Mouse (Mus musculus) lung, embryonic 15.5 days (tissue): ENCODE measurements around the gene Ntrk3. TPM values are rescaled to one million over a fixed set of nuclear protein-coding genes. Genes with fewer than 3 reads are reported as not detected.

Experiments used
- ATAC-seq: fragments of 200-750 bp; cut with Nextera tagmentation; 2 replicates; pipeline ENCODE4 v1.8.0; 2017; ENCODE audit warnings: moderate number of reproducible peaks, borderline replicate concordance; ENCODE audit not compliant: low FRiP score, low TSS enrichment; ENCODE audit errors: extremely low read depth
- H3K27ac ChIP-seq: fragments of 300-500 bp; sonication (generic); 2 replicates; pipeline ENCODE4 v1.5.1; 2015; ENCODE audit warnings: moderate library complexity, mild to moderate bottlenecking, inconsistent platforms
- H3K27me3 ChIP-seq: fragments of 300-500 bp; sonication (generic); 2 replicates; pipeline ENCODE4 v1.6.1; 2015; ENCODE audit warnings: inconsistent platforms
- H3K36me3 ChIP-seq: fragments of 300-500 bp; sonication (generic); 2 replicates; pipeline ENCODE4 v1.6.1; 2015; ENCODE audit warnings: inconsistent platforms
- H3K4me1 ChIP-seq: fragments of 300-500 bp; sonication (generic); 2 replicates; pipeline ENCODE4 v1.6.1; 2015; ENCODE audit warnings: inconsistent platforms
- H3K4me2 ChIP-seq: fragments of 300-500 bp; sonication (generic); 2 replicates; pipeline ENCODE4 v1.6.1; 2015; ENCODE audit warnings: inconsistent platforms, mild to moderate bottlenecking, moderate library complexity
- H3K4me3 ChIP-seq: fragments of 300-500 bp; sonication (generic); 2 replicates; pipeline ENCODE4 v1.5.1; 2015; ENCODE audit warnings: mild to moderate bottlenecking, inconsistent platforms
- H3K9ac ChIP-seq: fragments of 300-500 bp; sonication (generic); 2 replicates; pipeline ENCODE4 v1.6.1; 2015; ENCODE audit warnings: inconsistent platforms
- H3K9me3 ChIP-seq: fragments of 300-500 bp; sonication (generic); 2 replicates; pipeline ENCODE4 v1.6.1; 2016; ENCODE audit warnings: inconsistent platforms
- WGBS: fragments of 180-500 bp; shearing (Covaris S2); methylation state at CpG from one replicate; pipeline ENCODE4 v1.1.7; 2015; 5-methylcytosine and 5-hydroxymethylcytosine counted together
- polyA plus RNA-seq: library from polyadenylated mRNA; unstranded; fragments of >200 nt; fragmentation: Nextera tagmentation; extraction: Ambion mirVana; gene quantifications from 2 replicates; pipeline ENCODE4 v1.2.1, GENCODE M21; 2015

The Ntrk3 gene
- polyA plus RNA-seq, 1 experiment from 2014 or later = 1.1 TPM

DNA sequence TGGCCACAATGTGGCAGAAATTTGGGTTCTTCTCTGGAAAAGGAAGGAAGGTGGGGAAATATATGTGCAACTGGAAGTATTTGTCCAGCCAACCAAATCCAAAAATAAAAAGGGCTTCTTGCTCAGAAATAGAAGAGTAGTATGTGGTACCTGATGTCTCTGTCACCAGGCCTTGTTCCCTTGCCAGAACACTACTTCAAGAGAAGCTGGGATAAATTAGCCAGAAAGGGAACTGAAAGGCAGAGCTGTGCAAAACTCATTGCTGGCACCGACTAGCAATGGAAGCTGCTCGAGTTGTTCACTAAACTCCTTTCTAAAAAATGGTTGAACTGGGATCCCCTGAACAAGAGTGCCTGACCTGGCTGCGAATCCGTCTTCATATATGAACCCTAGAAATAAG, 337.6 kb downstream of the Ntrk3 start:
- 87% methylated on average over 4 of the region's 4 CpGs for WGBS
- ATAC-seq = no peak
- no peak overlapping the region for H3K9ac ChIP-seq
- no peak overlapping the region for H3K4me2 ChIP-seq
- no peaks in the 10 kb centered on the region for H3K36me3 ChIP-seq
- no peaks in the 10 kb centered on the region for H3K4me1 ChIP-seq
- H3K9me3 ChIP-seq = no peaks in the 10 kb centered on the region
- H3K4me3 ChIP-seq = no peak overlapping the region
- no peaks in the 10 kb centered on the region for H3K27me3 ChIP-seq
- H3K27ac ChIP-seq = no peak overlapping the region

- Histone ChIP-seq H3K27ac (no peak overlapping the region), H3K4me1 (no peaks in the 10 kb centered on the region), H3K4me3 (no peak overlapping the region), H3K36me3 (no peaks in the 10 kb centered on the region), H3K27me3 (no peaks in the 10 kb centered on the region), H3K9me3 (no peaks in the 10 kb centered on the region), H3K9ac (no peak overlapping the region), H3K4me2 (no peak overlapping the region)
- no peak for ATAC-seq
Measured at GRCm38 (mm10) chr7:78398377-78398776, 339.4 kb downstream of the Ntrk3 start.

- no peak for ATAC-seq
- H3K9me3 ChIP-seq = no peaks in the 10 kb centered on the region
- no peak overlapping the region for H3K9ac ChIP-seq
- H3K4me3 ChIP-seq = no peak overlapping the region
- 61% methylated on average over 4 of the region's 4 CpGs for WGBS
- H3K4me2 ChIP-seq = no peak overlapping the region
- no peaks in the 10 kb centered on the region for H3K4me1 ChIP-seq
- H3K27me3 ChIP-seq = no peaks in the 10 kb centered on the region
- H3K36me3 ChIP-seq = no peaks in the 10 kb centered on the region
- H3K27ac ChIP-seq = no peak overlapping the region
Measured at GRCm38 (mm10) chr7:78397215-78397614, 340.6 kb downstream of the Ntrk3 start.

- Histone ChIP-seq H3K27me3 (no peaks in the 10 kb centered on the region), H3K4me2 (no peak overlapping the region), H3K36me3 (no peaks in the 10 kb centered on the region), H3K9ac (no peak overlapping the region), H3K9me3 (no peaks in the 10 kb centered on the region), H3K27ac (no peak overlapping the region), H3K4me1 (no peaks in the 10 kb centered on the region), H3K4me3 (no peak overlapping the region)
- 92% methylated on average over 3 of the region's 3 CpGs for WGBS
- ATAC-seq = no peak
Measured at GRCm38 (mm10) chr7:78390019-78390418, 347.8 kb downstream of the Ntrk3 start.

GRCm38 (mm10) chr7:78388101-78388500, 349.7 kb downstream of the Ntrk3 start:
- no peaks in the 10 kb centered on the region for H3K4me1 ChIP-seq
- no peaks in the 10 kb centered on the region for H3K36me3 ChIP-seq
- no peaks in the 10 kb centered on the region for H3K9me3 ChIP-seq
- no peaks in the 10 kb centered on the region for H3K27me3 ChIP-seq
- H3K9ac ChIP-seq = no peak overlapping the region
- no peak overlapping the region for H3K4me2 ChIP-seq
- H3K27ac ChIP-seq = no peak overlapping the region
- WGBS = 71% methylated on average over 5 of the region's 5 CpGs
- no peak overlapping the region for H3K4me3 ChIP-seq
- no peak for ATAC-seq

GRCm38 (mm10) chr7:78385971-78386370, 351.8 kb downstream of the Ntrk3 start:
- Histone ChIP-seq H3K4me3 (no peak overlapping the region), H3K9me3 (no peaks in the 10 kb centered on the region), H3K27me3 (no peaks in the 10 kb centered on the region), H3K4me1 (no peaks in the 10 kb centered on the region), H3K36me3 (no peaks in the 10 kb centered on the region), H3K9ac (no peak overlapping the region), H3K27ac (no peak overlapping the region), H3K4me2 (no peak overlapping the region)
- 53% methylated on average over 1 of the region's 1 CpGs for WGBS
- ATAC-seq = no peak

DNA sequence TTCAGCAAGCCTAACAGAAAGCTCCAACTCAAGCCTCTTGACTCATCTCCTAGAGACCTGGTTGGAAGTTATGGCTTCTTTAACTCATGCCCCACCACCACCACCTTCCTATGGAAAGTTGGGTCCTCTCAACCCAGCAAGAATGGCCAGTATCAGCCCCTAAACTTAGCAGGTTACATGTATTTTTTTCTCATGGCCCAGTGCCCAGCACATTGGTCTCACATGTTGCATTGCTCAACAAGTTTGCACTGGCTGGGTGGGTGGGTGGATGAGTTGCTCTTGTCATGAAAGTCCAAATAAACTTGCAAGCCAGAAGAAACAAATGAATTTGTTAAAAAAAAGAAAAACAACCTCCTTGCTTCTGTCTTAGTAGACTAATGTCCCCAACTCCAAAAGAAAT, 353.7 kb downstream of the Ntrk3 start:
- no peak overlapping the region for H3K4me3 ChIP-seq
- no peak overlapping the region for H3K9ac ChIP-seq
- H3K27ac ChIP-seq = no peak overlapping the region
- no peak for ATAC-seq
- no peaks in the 10 kb centered on the region for H3K27me3 ChIP-seq
- no peaks in the 10 kb centered on the region for H3K9me3 ChIP-seq
- no peaks in the 10 kb centered on the region for H3K4me1 ChIP-seq
- no peak overlapping the region for H3K4me2 ChIP-seq
- H3K36me3 ChIP-seq = no peaks in the 10 kb centered on the region

DNA sequence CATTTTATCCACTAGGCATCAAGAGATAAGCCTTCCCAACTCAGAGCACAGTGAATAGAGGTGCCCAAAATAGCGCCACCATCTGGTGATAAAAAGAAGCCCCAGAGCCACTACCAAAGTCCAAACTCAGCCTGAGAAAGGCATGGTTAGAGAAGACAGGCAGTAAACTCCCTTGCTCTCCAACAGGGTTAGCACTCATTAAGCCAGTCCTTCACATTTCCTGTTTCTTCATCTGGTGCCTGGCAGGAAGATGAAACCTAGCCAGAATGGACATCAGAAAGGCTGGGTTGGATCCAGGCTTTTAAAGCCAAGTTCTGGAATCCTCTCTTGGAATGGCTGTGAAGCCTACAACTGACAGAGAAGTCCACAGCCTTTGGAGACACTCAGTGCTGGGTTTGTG, 355.7 kb downstream of the Ntrk3 start:
- WGBS = 27% methylated on average over 1 of the region's 1 CpGs
- Histone ChIP-seq H3K4me2 (no peak overlapping the region), H3K27ac (no peak overlapping the region), H3K9ac (no peak overlapping the region), H3K36me3 (no peaks in the 10 kb centered on the region), H3K27me3 (no peaks in the 10 kb centered on the region), H3K4me1 (no peaks in the 10 kb centered on the region), H3K9me3 (no peaks in the 10 kb centered on the region), H3K4me3 (no peak overlapping the region)
- no peak for ATAC-seq

- H3K36me3 ChIP-seq = no peaks in the 10 kb centered on the region
- no peak overlapping the region for H3K27ac ChIP-seq
- no peaks in the 10 kb centered on the region for H3K27me3 ChIP-seq
- no peaks in the 10 kb centered on the region for H3K9me3 ChIP-seq
- ATAC-seq = no peak
- H3K4me1 ChIP-seq = no peaks in the 10 kb centered on the region
- 78% methylated on average over 5 of the region's 5 CpGs for WGBS
- no peak overlapping the region for H3K4me3 ChIP-seq
- no peak overlapping the region for H3K4me2 ChIP-seq
- no peak overlapping the region for H3K9ac ChIP-seq
Measured at GRCm38 (mm10) chr7:78379784-78380183, 358.0 kb downstream of the Ntrk3 start.

DNA sequence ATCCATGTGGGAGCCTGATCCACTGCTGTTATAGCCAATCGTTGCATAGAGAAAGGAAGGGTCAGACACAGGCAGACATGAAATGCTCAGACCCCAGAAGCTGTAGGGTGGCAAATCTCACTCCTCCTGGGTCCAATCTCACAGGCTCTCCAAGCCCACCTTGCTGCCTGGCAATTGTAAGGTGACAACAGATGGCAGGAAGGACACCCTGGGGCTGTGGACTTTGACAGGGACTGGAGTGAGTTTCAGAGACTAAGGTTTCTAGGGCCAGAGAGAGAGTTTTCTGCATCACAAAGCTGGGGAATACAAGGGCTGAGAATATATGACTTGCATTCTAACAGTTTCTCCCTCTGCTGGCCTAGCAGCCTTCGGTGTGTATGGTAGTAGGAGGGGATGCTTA, 359.5 kb downstream of the Ntrk3 start:
- no peak overlapping the region for H3K9ac ChIP-seq
- 60% methylated on average over 2 of the region's 2 CpGs for WGBS
- no peak overlapping the region for H3K4me2 ChIP-seq
- H3K27ac ChIP-seq = no peak overlapping the region
- no peak for ATAC-seq
- H3K27me3 ChIP-seq = no peaks in the 10 kb centered on the region
- no peaks in the 10 kb centered on the region for H3K9me3 ChIP-seq
- H3K4me3 ChIP-seq = no peak overlapping the region
- H3K36me3 ChIP-seq = no peaks in the 10 kb centered on the region
- H3K4me1 ChIP-seq = no peaks in the 10 kb centered on the region

DNA sequence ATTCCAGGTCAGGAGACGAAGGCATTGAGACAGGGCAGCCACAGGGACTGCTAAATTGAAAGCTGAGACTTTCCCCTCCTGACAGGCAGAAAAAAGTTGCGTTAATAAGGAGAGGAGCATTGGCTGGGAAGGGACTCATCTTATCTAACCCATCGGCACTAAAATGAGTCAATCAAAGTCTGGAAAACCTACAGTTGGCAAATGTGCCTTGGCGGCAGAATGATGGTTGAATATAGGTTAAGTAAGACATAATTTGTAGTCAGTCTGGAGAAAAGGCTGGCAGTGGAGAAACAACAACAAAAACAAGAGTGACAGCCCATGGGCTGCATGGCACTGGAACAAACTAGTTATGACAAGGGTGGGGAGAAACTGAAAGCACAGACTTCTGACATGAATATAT, 360.9 kb downstream of the Ntrk3 start:
- 45% methylated on average over 4 of the region's 4 CpGs for WGBS
- ATAC-seq = no peak
- no peak overlapping the region for H3K27ac ChIP-seq

GRCm38 (mm10) chr7:78361341-78362309, 376.2 kb downstream of the Ntrk3 start:
- Histone ChIP-seq H3K9me3 (no peaks in the 10 kb centered on the region), H3K36me3 (no peaks in the 10 kb centered on the region), H3K9ac (no peak overlapping the region), H3K4me1 (no peaks in the 10 kb centered on the region), H3K4me3 (no peak overlapping the region), H3K4me2 (no peak overlapping the region), H3K27me3 (no peaks in the 10 kb centered on the region), H3K27ac (no peak overlapping the region)
- peak; percentile 39; the same call in 1 of the 2 replicates for ATAC-seq
- 64% methylated on average over 8 of the region's 8 CpGs for WGBS

More for the DNA sequence above, 360.9 kb downstream of the Ntrk3 start:
- no peaks in the 10 kb centered on the region for H3K9me3 ChIP-seq
- no peaks in the 10 kb centered on the region for H3K4me1 ChIP-seq
- no peak overlapping the region for H3K4me2 ChIP-seq
- H3K36me3 ChIP-seq = no peaks in the 10 kb centered on the region
- H3K4me3 ChIP-seq = no peak overlapping the region
- H3K9ac ChIP-seq = no peak overlapping the region
- no peaks in the 10 kb centered on the region for H3K27me3 ChIP-seq
